Mouse (Mus musculus) liver, postnatal 0 days (tissue): ENCODE measurements around the gene Meioc.

Source experiments
- CTCF ChIP-seq: sonication (generic); IDR thresholded peaks from 2 replicates; pipeline ENCODE4 v1.5.1; 2016; ENCODE audit warnings: antibody characterized with exemption, low read depth
- EP300 ChIP-seq: IDR thresholded peaks from 2 replicates; pipeline ENCODE4 v1.6.1; 2016; ENCODE audit warnings: antibody characterized with exemption, low read depth, mild to moderate bottlenecking

DNA sequence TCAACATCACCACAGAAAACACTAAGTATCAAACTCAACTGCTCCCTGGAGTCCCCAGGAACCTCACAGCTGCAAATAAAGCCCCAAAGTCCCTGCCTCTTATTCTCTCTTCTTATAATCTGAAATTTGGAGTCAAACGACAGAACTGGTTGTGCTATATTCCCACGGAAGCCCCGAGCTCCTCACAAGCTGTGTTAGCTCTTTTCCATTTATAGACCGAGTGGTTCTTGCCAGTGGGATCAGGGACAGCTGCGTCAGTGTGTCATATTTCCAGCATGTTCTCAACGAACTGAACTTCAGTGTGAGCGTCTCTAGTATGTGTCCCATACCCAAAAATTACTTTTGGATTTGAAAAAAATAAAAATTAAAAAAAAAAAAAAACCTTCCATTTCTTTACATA, 31.8 kb downstream of the Meioc start:
- TF ChIP-seq CTCF (no peak), EP300 (no peak)
